Mouse (Mus musculus) forelimb bud, embryonic 11.5 days (tissue): ENCODE measurements around the gene Agl.

ENCODE experiments used
- DNase-seq: peaks from one replicate; pipeline ENCODE4 v3.0.0-alpha.2; 2012; ENCODE audit warnings: low read depth, low spot score

The Agl gene

DNA sequence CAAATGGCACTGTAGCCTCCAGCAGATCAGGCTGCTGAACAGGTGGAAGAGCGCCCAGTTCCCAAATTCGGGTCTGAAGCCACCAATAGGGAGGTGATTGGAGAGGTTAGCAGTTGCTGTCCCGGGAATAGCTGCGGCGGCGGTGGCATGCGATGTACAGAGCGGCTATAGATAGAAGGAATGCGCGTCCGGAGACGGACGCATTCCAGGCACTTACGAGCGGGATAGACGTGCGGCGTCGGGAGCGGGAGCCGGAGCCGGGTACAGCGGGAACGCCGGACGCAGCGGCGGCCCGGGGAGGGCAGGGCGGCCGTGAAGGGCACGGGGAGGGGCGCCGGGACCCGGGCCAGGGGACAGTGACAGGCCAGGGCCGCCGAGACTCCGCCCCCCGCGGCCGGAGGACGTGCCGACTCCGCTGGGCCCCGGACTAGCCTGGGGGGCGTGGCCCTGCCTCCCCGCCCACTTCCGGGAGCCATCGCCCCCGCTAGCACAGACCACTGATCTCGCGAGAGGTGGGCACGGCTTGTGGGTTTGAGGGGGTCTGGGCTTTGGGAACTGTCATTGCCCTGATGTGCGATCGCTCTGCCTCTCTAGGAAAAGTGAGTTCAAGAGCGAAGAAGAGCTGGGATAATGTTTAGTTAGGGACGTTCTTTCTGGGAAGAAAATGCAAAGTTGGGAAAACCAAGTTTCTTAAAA, at the start of gene Agl:
Agl (minus strand) TSS at position 356 of the 696 bp plus-strand sequence.
- peak; percentile 94 for DNase-seq

DNA sequence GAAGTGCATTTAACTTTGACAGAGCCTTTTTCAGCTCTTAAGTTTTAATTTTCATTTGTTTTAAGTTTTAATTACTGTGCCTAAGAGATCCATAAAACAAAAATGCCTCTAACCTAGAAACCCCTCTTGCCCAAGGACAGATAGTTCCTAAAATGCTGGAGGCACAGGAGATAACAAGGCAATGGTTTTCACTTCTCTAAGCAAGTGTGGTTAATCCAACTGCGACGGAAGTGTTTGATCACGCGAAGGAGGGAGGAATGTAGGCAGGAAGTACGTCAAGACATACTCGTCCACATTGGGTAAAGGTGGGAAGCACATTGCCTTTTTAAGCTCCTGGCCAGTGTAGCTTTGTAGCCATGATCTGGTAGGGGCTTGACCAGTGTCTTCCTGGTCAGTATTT, 49.6 kb upstream of the Agl start:
- no peak for DNase-seq

DNA sequence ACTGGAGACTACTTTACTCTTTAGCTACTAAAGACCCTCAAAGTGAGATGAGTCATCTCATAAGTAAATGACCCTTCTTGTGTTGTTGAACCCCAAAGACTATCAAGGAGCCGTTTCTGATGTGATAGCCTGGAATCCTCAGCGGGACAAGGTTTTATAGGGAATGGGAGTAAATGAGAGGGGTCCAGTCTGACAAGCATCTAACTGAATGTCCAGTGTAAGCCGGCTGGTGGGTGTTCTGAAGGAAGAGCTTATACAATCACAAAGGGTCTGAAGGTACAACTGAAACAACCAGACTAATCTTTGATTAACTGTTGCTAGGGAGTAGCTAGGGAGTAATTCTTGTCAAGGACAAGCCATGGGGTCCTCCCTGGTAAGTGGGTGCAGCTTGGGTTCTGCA, 44.5 kb upstream of the Agl start:
- DNase-seq, result no peak

DNA sequence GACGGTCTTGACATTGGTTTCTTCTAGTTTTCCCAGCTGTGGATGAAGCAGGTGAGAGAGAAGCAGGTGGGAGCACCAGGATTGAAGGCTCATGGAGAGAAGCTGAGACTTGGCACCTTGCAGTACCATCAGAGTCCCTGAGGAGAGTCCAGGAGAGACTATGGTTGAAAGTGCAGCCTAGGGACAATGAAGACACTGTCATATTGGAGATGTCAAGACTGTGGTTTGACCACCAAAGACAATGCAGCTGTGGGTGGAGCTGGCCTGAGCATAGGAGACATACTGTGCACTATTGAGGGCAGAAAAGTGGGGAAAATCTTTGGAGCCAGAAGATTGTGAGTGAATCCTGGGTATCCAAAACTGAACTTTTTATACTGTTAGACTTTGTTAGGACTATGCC, 42.4 kb upstream of the Agl start:
- DNase-seq, result no peak

DNA sequence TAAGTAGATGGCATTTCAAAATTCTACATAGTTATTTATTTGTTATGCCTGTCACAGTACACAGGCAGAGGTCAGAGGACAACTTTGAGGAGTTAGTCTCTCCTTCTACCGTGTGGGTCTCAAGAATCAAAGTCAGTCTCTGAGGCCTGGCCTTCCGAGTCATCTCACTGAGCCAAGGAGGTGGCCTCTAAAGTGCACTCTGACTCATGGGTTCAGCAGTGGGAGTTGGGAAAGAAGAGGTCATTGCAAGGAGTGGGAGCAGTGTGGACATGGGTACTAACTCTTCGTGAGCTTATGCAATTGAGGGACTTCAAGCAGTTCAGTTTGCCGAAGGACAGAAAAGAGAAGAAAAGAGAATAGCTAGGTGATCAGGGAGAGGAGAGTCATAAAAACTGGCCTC, 41.0 kb upstream of the Agl start:
- DNase-seq, result no peak

DNA sequence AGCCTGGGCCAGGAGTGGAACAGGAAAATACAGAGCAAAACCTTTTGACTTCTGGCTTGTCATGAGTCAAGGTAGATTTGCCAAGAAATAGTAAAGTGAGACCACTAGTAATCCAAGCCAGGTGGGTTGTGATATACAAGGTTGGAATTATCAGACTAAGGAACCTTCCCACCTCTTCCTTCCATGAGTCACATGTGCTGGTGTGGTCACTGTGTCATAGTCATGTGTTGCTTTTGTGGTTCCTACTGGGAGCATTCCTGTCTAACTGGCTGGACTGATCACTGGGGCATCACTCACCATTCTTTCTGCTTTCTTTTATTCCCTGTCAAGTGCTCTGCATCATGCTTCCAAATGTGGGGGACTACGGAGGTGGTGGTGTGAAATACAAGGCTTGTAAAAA, 40.1 kb upstream of the Agl start:
- DNase-seq, result no peak

DNA sequence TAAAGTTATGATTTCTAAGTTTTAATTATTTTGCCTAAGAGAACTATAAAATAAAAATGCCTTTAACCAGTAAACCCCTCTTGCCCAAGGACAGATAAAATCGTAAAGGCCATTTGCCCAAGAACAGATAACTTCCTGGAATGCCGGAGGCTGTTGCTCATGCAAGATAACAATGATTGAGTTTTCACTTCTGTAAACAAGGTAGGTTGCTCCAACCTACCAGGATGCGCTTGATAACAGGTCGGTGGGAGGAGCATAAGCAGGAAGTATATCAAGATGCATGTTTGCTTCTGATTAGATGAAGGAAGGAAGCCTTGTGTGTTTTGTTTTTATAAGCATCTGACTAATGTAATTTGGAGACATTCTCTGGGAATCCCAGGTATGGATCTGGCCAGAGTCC, 38.1 kb upstream of the Agl start:
- no peak for DNase-seq

DNA sequence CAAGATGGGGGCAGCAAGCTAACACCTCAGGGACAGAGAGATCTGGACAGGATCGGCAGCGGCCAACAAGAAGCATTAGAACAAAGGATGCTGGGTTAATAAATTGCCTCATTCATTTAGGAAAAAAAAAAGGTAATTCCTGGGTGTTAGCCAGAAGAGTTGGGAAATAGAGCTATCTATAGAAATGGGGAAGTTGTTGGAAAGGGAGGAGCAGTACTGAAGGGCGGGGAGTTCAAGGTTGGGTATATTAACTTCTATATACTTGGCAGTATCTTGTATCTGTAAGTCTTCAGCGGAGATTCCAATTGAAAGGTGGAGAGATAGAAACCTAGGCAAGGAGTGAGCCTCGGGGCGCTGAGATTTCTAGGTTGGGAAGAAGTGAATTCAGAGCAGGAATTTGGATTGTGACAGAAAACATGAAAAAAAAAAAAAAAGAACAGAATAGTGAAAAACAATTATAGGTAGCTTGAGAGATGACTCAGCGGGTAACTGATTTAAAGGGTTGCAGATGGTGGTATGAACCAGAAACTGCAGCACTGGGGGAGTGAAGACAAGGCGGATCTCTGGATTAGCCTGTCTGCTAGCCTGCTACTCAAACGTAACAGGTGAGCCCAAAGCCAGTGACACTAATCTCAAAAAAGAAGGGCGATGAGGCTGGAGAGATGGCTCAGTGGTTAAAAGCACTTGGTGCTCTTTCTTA, 37.1 kb upstream of the Agl start:
- DNase-seq, result no peak

DNA sequence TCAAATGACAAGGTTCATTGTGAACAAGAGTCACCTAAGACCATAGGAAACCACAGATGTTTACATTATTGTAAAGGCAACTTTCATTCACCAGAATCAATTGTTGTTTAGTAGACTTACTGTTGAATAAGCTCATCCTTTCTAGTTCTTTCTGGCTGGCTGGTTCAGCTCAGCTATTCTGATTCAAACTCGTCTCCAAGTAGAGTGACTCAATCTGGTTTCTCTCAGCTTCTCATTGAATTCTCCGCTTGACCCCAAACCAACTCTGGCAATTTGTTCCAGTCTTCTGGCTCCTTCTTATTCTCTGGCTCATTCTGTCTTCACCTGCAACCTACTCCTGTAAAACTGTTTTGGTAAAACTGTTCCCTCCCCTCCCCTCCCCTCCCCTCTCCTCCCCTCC, 33.3 kb upstream of the Agl start:
- no peak for DNase-seq

DNA sequence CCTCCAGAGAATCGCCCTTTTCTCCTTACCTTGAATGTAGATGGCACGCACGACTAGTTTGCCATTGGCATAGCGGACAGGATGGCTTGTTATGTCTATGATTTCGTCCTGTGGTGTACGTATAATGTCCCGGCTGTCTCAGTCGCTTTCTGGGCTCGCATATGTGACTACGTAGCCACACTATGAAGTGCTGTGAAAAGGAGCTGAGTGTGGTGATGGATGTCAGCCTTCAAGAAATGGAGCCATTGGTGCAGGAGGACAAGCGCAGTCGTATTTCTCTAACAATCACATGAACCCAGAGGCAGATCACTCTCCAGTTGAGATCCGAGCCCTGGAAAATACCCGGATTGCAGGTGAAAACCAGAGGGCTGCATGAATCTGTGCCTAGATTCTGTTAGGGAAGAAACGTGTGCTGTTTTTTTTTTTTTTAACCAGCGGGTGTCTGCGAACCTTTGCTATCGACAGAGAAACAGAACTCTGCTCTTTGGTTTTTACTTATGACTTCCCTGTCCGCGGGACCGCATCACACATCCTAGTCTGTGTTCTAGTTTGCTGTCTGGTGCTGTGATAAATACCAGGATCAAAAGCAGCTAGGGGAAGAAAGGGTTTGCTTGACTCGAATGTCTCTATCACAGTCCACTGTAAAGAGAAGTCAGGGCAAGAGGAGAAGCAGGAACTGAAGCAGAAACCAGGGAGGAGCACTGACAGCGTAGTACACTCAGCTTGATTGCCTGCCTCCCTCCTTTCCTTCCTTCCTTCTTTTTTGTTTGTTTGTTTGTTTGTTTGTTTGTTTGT, 28.9 kb upstream of the Agl start:
- DNase-seq, result no peak

DNA sequence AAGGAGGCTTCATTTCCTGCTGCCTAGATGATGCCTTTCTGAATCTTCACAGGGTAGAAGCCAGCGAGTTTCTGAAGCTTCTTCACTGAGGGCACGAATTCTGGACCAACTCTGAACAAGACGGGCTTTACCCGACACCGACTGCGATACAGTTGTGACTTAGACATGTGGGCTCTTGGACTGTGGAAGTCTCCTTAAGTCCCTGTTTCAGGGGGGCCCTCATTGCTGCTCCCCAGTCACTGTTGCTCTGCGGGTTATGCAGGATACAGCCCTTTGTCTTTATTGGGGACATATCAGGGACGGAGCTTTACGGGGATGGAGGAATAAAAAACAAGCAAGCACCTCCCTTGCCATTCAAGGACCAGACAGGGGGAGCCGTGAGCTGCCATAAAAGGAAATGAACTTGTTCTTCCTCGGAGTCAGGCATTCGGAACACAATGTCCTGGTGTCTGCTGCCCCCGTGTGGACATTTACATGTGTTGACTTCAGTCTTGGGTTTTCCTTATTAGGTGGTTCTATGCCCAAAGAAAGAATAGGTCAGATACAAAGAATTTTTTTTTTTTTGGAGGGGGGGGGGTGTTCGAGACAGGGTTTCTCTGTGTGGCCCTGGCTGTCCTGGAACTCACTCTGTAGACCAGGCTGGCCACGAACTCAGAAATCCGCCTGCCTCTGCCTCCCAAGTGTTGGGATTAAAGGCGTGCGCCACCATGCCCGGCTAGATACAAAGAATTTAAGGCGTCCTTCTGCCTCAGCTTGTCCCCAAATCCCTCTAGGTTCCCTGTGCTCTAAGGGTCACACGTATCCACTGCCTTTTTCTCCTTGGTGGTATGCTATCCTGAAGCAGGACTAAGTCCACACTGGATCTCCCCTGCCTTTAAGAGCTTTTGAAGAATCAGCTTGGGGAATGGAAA, 28.1 kb upstream of the Agl start:
- peak; percentile 91 for DNase-seq

DNA sequence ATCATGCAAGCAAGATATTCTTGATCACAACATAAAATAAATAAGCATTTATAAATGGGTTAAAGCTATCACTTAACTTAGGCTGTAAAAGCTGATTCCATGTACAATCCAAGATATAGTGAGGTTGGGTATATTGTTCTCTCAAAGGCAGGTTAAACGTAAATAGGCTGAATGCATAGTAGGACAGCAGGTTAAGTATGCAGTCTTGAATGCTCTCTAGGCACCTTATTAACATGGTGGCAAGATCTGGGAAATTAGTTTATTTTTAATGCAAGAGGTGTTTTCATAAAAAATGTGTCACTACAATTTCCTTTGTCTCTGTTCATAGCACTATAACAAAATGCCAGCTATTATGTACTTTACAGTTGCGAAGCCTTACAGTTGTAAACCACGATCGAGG, 27.4 kb upstream of the Agl start:
- no peak for DNase-seq

DNA sequence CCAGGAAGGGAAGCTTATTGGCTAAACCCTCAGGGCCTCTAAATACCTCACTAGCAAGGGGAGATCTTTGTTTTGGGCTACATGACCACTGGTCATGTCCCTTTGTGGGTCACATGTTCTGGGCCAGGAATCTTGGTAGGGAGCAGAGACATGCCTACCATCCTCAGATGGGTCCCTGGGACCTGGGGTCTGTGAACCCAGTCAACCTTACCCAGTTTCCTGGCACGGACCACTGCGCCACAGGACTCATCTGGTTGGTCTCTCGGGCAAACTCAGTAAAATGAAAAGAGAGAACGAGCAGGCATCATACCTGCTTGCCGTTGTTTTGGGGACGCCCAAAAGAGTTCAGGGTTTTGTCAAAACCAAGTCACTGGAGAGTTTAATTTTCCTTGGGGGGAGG, 26.3 kb upstream of the Agl start:
- DNase-seq, result no peak

DNA sequence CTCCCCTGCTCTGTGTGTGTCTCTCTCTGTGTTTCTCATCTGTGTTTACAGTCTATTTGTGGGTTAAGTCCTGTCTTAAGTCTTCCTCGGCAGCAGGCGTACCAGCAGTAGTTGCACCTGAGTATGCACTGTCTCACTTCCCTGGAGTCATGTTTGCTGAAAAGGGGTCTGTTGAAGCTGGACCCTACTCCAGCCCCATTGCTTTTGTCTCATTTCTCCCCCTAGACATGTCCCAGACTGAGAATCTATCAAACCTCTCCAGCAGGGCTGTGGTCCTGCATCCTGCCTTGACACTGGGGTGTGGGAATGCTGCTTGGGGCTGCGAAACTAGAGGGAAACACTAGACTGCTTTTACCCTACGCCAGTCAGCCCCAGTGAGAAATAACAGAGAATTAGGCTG, 25.5 kb upstream of the Agl start:
- DNase-seq, result no peak

DNA sequence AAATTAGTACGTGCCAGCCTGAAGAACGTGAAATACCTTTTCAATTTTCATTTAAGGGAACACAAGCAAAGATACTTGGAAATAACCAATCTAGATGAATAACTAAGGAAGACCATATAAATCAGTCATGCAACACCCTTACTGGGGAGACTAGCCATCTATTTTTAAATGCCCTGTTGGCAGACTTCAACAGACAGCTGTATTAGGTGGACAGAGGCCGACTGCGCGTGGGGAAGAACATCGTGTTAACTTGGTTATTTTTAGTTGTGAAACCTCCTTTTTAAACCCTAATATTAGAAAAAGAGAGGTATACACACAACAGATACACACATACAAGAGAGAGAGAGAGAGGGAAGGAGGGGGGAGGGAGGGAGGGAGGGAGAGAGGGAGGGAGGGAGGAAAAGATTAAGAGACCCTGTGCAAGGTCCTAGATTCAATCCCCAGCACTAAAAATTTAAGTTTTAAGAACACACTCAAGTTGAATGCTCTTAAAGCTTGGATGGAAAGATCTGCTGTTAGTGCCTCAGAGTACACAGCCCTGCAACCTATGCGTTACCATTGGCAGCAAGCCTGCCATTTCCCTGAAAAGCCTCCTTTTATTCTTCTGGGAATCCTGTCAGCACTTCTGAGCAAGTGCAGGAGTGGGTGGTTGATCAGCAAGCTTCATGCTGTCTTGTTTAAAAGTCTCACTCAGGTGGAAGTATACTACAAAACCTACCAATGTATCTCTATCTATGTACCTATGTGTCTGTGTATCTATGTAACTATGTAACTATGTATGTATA, 24.8 kb upstream of the Agl start:
- no peak for DNase-seq

DNA sequence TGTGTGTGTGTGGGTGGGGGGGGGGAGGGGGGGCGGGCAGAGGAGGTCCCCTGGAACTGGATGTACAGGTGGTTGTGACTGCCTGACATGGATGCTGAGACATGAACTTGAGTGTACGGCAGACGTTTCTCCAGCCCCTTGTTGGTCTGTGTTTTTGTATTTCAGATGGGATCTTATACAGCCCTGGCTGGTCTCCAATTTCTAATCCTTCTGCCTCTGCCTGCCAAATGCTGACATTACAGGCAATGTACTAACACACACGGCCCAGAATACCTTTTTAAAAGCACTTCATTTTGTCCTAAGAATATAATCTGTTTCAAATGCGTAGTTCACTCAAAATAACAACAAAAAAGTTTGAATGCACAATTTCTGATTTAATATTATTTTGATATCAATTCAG, 23.4 kb upstream of the Agl start:
- no peak for DNase-seq

DNA sequence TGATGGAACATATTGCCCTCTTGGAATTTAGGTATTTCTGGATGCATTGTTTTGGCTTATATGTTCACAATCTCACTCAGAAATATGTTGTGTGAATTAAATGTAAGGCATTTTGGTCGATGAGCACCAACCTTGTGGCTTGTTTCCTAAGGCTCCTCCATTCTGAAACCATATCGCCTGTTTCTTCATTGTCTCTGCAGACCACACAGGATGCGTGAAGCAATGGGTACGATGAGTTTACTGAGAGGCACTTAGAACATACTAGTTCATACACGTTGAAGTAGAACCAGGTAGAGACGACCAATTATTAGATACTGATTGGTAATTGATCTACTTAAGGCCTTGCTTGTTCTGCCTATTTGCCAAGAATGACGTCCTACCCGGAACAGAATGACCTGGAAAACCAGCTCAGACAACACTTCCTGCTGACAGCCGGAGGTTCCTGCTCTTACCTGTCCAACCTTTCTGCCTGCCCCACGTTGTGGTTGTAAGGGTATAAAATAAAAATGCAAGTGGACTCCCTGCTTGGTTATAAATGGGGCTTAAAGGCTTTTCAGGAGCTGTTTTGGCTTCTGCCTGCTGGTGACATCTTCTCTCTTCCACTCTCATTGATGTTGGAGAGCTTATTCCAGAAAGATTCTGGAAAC, 21.4 kb upstream of the Agl start:
- no peak for DNase-seq

DNA sequence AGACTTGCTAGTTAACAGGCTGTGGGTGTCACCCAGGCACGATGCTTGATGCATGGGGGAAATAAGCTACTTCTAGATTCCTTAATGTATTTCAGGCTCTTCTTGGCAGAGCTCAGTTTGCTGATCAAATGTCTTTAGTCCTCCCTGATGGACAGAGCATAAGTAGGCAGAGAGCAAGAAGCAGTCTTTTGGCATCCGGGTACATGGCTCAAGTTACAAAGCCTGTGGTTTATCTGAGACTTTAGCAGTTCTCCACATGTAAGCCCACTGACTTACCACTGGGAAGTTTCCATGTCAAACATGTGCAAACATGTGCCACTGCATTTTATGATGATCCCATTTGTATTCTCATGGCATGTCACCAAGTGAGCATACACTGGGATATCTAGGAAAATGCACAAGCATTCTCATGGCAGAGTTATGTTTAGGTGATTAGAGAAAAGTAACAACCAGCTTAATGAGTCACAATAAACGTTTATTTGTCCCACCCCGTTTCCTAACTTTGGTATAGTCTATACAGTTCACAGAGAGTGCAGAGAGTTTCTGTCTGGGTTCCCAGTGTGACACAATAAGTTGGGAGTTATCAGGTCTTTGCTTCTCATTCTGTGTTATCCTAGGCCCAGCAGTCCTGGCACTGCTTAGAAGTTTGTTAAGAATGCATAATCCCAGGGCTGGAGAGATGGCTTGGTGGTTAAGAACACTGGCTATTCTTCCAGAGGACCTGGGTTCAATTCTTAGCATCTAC, 18.7 kb upstream of the Agl start:
- no peak for DNase-seq

DNA sequence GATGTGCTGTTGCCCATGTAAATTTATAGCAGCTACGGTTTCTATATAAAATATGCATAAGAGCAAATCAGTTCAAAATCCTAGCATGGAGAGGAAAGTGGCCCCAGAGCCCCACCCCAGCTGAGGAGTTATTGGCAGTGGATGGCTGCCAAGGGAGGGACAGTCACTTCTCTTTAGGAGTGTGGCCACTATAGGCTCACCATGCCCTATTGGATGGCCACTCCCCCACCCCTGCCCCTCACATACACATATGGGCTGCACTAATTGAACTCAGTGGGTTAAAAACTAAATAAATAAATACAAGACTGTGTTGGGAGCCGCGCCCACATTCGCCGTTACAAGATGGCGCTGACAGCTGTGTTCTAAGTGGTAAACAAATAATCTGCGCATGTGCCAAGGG, 9.3 kb upstream of the Agl start:
- DNase-seq, result no peak
